Mouse (Mus musculus): Measurements from ENCODE around the gene Opcml. TPM values are rescaled to one million over a fixed set of nuclear protein-coding genes. Genes with fewer than 3 reads are reported as not detected.

Opcml gene
- polyA plus RNA-seq, 1 experiment from 2014 or later = 73.0 TPM

GRCm38 (mm10) chr9:28207441-28207840, 416.9 kb downstream of the Opcml start:
- Histone ChIP-seq H3K27me3 (ENCODE audit: control insufficient read depth, insufficient read depth, low read depth, low read length) (no peaks in the 10 kb centered on the region), H3K4me1 (ENCODE audit: control insufficient read depth, insufficient read depth, low read length) (peaks cover 3% of the 10 kb centered on the region; the same call in 1 of the 2 replicates), H3K4me2 (ENCODE audit: low read length) (no peak overlapping the region), H3K27ac (ENCODE audit: low read length) (no peak overlapping the region), H3K36me3 (ENCODE audit: control insufficient read depth, insufficient read depth, low read length) (no peaks in the 10 kb centered on the region), H3K9ac (ENCODE audit: low read depth, low read length) (no peak overlapping the region), H3K9me3 (replicated peaks; ENCODE audit: control insufficient read depth, low read length, poor library complexity, severe bottlenecking) (0 out of 2 replicates have a peak, but pooled peaks cover 2% of the 10 kb centered on the region), H3K4me3 (ENCODE audit: low read depth, low read length) (no peak overlapping the region)
- WGBS = 68% methylated on average over 3 of the region's 3 CpGs
- ATAC-seq = no peak

GRCm38 (mm10) chr9:28208696-28209095, 418.1 kb downstream of the Opcml start:
- Histone ChIP-seq H3K9ac (ENCODE audit: low read depth, low read length) (no peak overlapping the region), H3K27me3 (ENCODE audit: control insufficient read depth, insufficient read depth, low read depth, low read length) (no peaks in the 10 kb centered on the region), H3K4me3 (ENCODE audit: low read depth, low read length) (no peak overlapping the region), H3K4me1 (ENCODE audit: control insufficient read depth, insufficient read depth, low read length) (peaks cover 3% of the 10 kb centered on the region; the same call in 1 of the 2 replicates), H3K9me3 (replicated peaks; ENCODE audit: control insufficient read depth, low read length, poor library complexity, severe bottlenecking) (0 out of 2 replicates have a peak, but pooled peaks cover 2% of the 10 kb centered on the region), H3K4me2 (ENCODE audit: low read length) (no peak overlapping the region), H3K27ac (ENCODE audit: low read length) (no peak overlapping the region), H3K36me3 (ENCODE audit: control insufficient read depth, insufficient read depth, low read length) (no peaks in the 10 kb centered on the region)
- 76% methylated on average over 1 of the region's 1 CpGs for WGBS
- ATAC-seq = no peak

- Histone ChIP-seq H3K9ac (ENCODE audit: low read depth, low read length) (no peak overlapping the region), H3K4me2 (ENCODE audit: low read length) (no peak overlapping the region), H3K27ac (ENCODE audit: low read length) (no peak overlapping the region), H3K27me3 (ENCODE audit: control insufficient read depth, insufficient read depth, low read depth, low read length) (no peaks in the 10 kb centered on the region), H3K4me1 (ENCODE audit: control insufficient read depth, insufficient read depth, low read length) (peaks cover 3% of the 10 kb centered on the region; the same call in 1 of the 2 replicates), H3K4me3 (ENCODE audit: low read depth, low read length) (no peak overlapping the region), H3K36me3 (ENCODE audit: control insufficient read depth, insufficient read depth, low read length) (no peaks in the 10 kb centered on the region), H3K9me3 (replicated peaks; ENCODE audit: control insufficient read depth, low read length, poor library complexity, severe bottlenecking) (no peaks in the 10 kb centered on the region)
- no peak for ATAC-seq
- 3% methylated on average over 1 of the region's 1 CpGs for WGBS
Observed at GRCm38 (mm10) chr9:28211877-28212276, 421.3 kb downstream of the Opcml start.

- no peak overlapping the region for H3K4me2 ChIP-seq (ENCODE audit: low read length)
- no peak overlapping the region for H3K4me3 ChIP-seq (ENCODE audit: low read depth, low read length)
- H3K27me3 ChIP-seq (ENCODE audit: control insufficient read depth, insufficient read depth, low read depth, low read length) = no peaks in the 10 kb centered on the region
- no peaks in the 10 kb centered on the region for H3K36me3 ChIP-seq (ENCODE audit: control insufficient read depth, insufficient read depth, low read length)
- no peak for ATAC-seq
- no peaks in the 10 kb centered on the region for H3K4me1 ChIP-seq (ENCODE audit: control insufficient read depth, insufficient read depth, low read length)
- H3K9ac ChIP-seq (ENCODE audit: low read depth, low read length) = no peak overlapping the region
- 61% methylated on average over 4 of the region's 4 CpGs for WGBS
- H3K9me3 ChIP-seq (replicated peaks; ENCODE audit: control insufficient read depth, low read length, poor library complexity, severe bottlenecking) = no peaks in the 10 kb centered on the region
- H3K27ac ChIP-seq (ENCODE audit: low read length) = no peak overlapping the region
Observed at GRCm38 (mm10) chr9:28213893-28214292, 423.3 kb downstream of the Opcml start.

- Histone ChIP-seq H3K4me2 (ENCODE audit: low read length) (no peak overlapping the region), H3K27ac (ENCODE audit: low read length) (no peak overlapping the region), H3K9ac (ENCODE audit: low read depth, low read length) (no peak overlapping the region), H3K36me3 (ENCODE audit: control insufficient read depth, insufficient read depth, low read length) (no peaks in the 10 kb centered on the region), H3K4me1 (ENCODE audit: control insufficient read depth, insufficient read depth, low read length) (no peaks in the 10 kb centered on the region), H3K27me3 (ENCODE audit: control insufficient read depth, insufficient read depth, low read depth, low read length) (no peaks in the 10 kb centered on the region), H3K4me3 (ENCODE audit: low read depth, low read length) (no peak overlapping the region), H3K9me3 (replicated peaks; ENCODE audit: control insufficient read depth, low read length, poor library complexity, severe bottlenecking) (no peaks in the 10 kb centered on the region)
- 56% methylated on average over 2 of the region's 2 CpGs for WGBS
- no peak for ATAC-seq
Observed at GRCm38 (mm10) chr9:28218026-28218646, 427.6 kb downstream of the Opcml start.

- Histone ChIP-seq H3K9me3 (replicated peaks; ENCODE audit: control insufficient read depth, low read length, poor library complexity, severe bottlenecking) (no peaks in the 10 kb centered on the region), H3K4me1 (ENCODE audit: control insufficient read depth, insufficient read depth, low read length) (no peaks in the 10 kb centered on the region), H3K27ac (ENCODE audit: low read length) (no peak overlapping the region), H3K36me3 (ENCODE audit: control insufficient read depth, insufficient read depth, low read length) (no peaks in the 10 kb centered on the region), H3K9ac (ENCODE audit: low read depth, low read length) (no peak overlapping the region), H3K4me3 (ENCODE audit: low read depth, low read length) (no peak overlapping the region), H3K27me3 (ENCODE audit: control insufficient read depth, insufficient read depth, low read depth, low read length) (no peaks in the 10 kb centered on the region), H3K4me2 (ENCODE audit: low read length) (no peak overlapping the region)
- no peak for ATAC-seq
- 78% methylated on average over 2 of the region's 2 CpGs for WGBS
Observed at GRCm38 (mm10) chr9:28222726-28223125, 432.2 kb downstream of the Opcml start.

GRCm38 (mm10) chr9:28225824-28226569, 435.4 kb downstream of the Opcml start:
- no peak for ATAC-seq
- no peaks in the 10 kb centered on the region for H3K27me3 ChIP-seq (ENCODE audit: control insufficient read depth, insufficient read depth, low read depth, low read length)
- H3K9ac ChIP-seq (ENCODE audit: low read depth, low read length) = no peak overlapping the region
- no peak overlapping the region for H3K27ac ChIP-seq (ENCODE audit: low read length)
- no peak overlapping the region for H3K4me2 ChIP-seq (ENCODE audit: low read length)
- no peaks in the 10 kb centered on the region for H3K4me1 ChIP-seq (ENCODE audit: control insufficient read depth, insufficient read depth, low read length)
- no peaks in the 10 kb centered on the region for H3K9me3 ChIP-seq (replicated peaks; ENCODE audit: control insufficient read depth, low read length, poor library complexity, severe bottlenecking)
- no peaks in the 10 kb centered on the region for H3K36me3 ChIP-seq (ENCODE audit: control insufficient read depth, insufficient read depth, low read length)
- no peak overlapping the region for H3K4me3 ChIP-seq (ENCODE audit: low read depth, low read length)
- WGBS = 88% methylated on average over 8 of the region's 8 CpGs

GRCm38 (mm10) chr9:28226570-28226951, 436.0 kb downstream of the Opcml start:
- no peak overlapping the region for H3K4me3 ChIP-seq (ENCODE audit: low read depth, low read length)
- no peak overlapping the region for H3K27ac ChIP-seq (ENCODE audit: low read length)
- H3K9me3 ChIP-seq (replicated peaks; ENCODE audit: control insufficient read depth, low read length, poor library complexity, severe bottlenecking) = no peaks in the 10 kb centered on the region
- no peak for ATAC-seq
- no peaks in the 10 kb centered on the region for H3K27me3 ChIP-seq (ENCODE audit: control insufficient read depth, insufficient read depth, low read depth, low read length)
- no peaks in the 10 kb centered on the region for H3K36me3 ChIP-seq (ENCODE audit: control insufficient read depth, insufficient read depth, low read length)
- no peaks in the 10 kb centered on the region for H3K4me1 ChIP-seq (ENCODE audit: control insufficient read depth, insufficient read depth, low read length)
- WGBS = 79% methylated on average over 5 of the region's 5 CpGs
- no peak overlapping the region for H3K9ac ChIP-seq (ENCODE audit: low read depth, low read length)
- H3K4me2 ChIP-seq (ENCODE audit: low read length) = no peak overlapping the region

- no peak overlapping the region for H3K4me3 ChIP-seq (ENCODE audit: low read depth, low read length)
- 89% methylated on average over 9 of the region's 9 CpGs for WGBS
- H3K9ac ChIP-seq (ENCODE audit: low read depth, low read length) = no peak overlapping the region
- H3K27ac ChIP-seq (ENCODE audit: low read length) = no peak overlapping the region
- no peaks in the 10 kb centered on the region for H3K9me3 ChIP-seq (replicated peaks; ENCODE audit: control insufficient read depth, low read length, poor library complexity, severe bottlenecking)
- no peaks in the 10 kb centered on the region for H3K36me3 ChIP-seq (ENCODE audit: control insufficient read depth, insufficient read depth, low read length)
- H3K27me3 ChIP-seq (ENCODE audit: control insufficient read depth, insufficient read depth, low read depth, low read length) = no peaks in the 10 kb centered on the region
- ATAC-seq = no peak
- no peak overlapping the region for H3K4me2 ChIP-seq (ENCODE audit: low read length)
- H3K4me1 ChIP-seq (ENCODE audit: control insufficient read depth, insufficient read depth, low read length) = no peaks in the 10 kb centered on the region
Observed at GRCm38 (mm10) chr9:28238450-28238849, 447.9 kb downstream of the Opcml start.
